Mouse (Mus musculus) cerebellum, adult 2 months (tissue): ENCODE data around the gene Lsamp. TPM values are rescaled to one million over a fixed set of nuclear protein-coding genes. Genes with fewer than 3 reads are reported as not detected.
A peak's percentile ranks its signal among the peaks of the same experiment; 100 is the strongest.

Source experiments
- DNase-seq, 2 experiments: peaks; one replicate each; pipeline ENCODE4 v3.0.0; 2021
- H3K27ac ChIP-seq: fragments of 200-500 bp; 2 replicates; pipeline ENCODE4 v1.5.1; 2012; ENCODE audit warnings: low read length, control low read depth, inconsistent platforms; ENCODE audit not compliant: insufficient read depth
- H3K27me3 ChIP-seq: fragments of 200-500 bp; 2 replicates; pipeline ENCODE4 v1.6.1; 2012; ENCODE audit warnings: inconsistent platforms, mild to moderate bottlenecking, low read length, moderate library complexity; ENCODE audit not compliant: control insufficient read depth, insufficient read depth
- H3K4me1 ChIP-seq: fragments of 200-500 bp; 2 replicates; pipeline ENCODE4 v1.6.1; 2011; ENCODE audit warnings: low read length; ENCODE audit not compliant: control insufficient read depth, insufficient read depth
- H3K4me3 ChIP-seq: fragments of 200-500 bp; replicated peaks from 2 replicates; pipeline ENCODE3; 2011; ENCODE audit warnings: mild to moderate bottlenecking, low read depth, low read length, control low read depth; ENCODE audit not compliant: insufficient read depth
- CTCF ChIP-seq: fragments of 200-500 bp; IDR thresholded peaks from 2 replicates; pipeline ENCODE4 v1.5.1; 2011; ENCODE audit warnings: low read depth, mild to moderate bottlenecking, control low read depth, low read length, moderate library complexity, borderline replicate concordance; ENCODE audit not compliant: insufficient read depth
- POLR2A ChIP-seq: fragments of 200-500 bp; IDR thresholded peaks from 2 replicates; pipeline ENCODE4 v1.6.1; 2011; ENCODE audit warnings: low read length, control low read depth, borderline replicate concordance; ENCODE audit not compliant: insufficient read depth
- WGBS: fragments of 180-500 bp; shearing (Covaris S2); methylation state at CpG from one replicate; pipeline ENCODE4 v1.1.7; 2018; 5-methylcytosine and 5-hydroxymethylcytosine counted together
- polyA plus RNA-seq: library from polyadenylated mRNA; depleted of rRNA; stranded (reverse); fragments of >200 nt; gene quantifications from 2 replicates; pipeline ENCODE4 v1.2.3, GENCODE M21; 2012

Lsamp gene
- polyA plus RNA-seq, 1 experiment: 143 TPM

DNA sequence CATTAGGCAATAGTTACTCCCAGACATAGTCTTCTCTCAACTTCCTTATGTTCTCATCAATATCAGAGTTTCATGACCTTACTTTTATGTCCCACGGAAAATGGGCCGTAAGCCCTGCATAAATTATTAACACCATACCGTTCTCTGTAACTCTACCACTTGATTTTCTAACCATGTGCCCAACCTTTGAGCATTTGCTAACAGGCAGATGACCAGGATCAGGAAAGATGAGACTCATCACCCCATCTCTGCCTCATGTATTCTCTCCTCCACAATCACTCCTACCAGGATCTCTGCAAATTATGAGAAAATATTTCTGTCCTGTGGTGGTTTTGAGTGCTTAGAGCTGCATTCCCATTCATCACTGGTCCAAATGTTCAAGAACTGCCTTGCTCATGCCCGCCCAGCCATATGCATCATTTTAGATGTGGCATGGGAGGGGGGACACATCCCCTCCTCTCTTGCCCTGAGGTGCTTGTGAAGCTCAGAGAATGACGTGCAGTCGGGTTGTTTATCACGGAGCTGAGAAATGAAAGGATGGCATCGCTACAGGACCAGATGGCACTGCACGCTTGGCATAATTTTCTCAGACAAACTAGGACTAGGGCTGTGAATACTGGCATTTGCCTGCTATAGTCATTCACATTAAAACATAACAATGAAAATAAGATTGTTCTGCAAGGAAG lies 1744.9 kb downstream of the Lsamp start:
- Histone ChIP-seq H3K27ac (peak overlapping the region; percentile 71), H3K4me1 (peaks cover 11% of the 10 kb centered on the region; the same call in 1 of the 2 replicates), H3K27me3 (no peaks in the 10 kb centered on the region), H3K4me3 (no peak overlapping the region)
- DNase-seq: peak; percentile 93 to 98
- 14% methylated on average over 9 of the region's 9 CpGs for WGBS
- no peak for TF ChIP-seq CTCF
- peak; percentile 38; the same call in 1 of the 2 replicates for TF ChIP-seq POLR2A

DNA sequence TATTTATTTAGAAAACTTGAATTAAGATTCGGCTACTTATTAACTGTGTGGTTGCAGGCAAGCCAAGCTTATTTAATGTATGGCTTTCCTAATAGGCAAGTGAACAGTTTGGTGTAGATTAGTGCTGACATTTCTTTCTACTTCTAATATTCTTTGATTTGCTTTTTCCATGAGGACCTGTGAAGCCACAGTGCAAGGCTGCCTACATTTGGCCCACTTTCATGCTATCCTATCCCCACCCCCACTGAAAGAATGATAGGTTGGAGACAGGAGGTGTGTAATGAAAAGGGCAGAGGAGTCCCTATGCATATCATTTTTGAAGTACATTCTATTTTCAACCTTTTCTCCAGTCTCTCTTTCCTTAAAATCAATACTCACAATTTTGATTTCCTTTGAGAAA lies 1745.8 kb downstream of the Lsamp start:
- DNase-seq: peak in 1 of 2 experiments; percentile 54
- 30% methylated on average over 1 of the region's 1 CpGs for WGBS
- TF ChIP-seq CTCF: no peak
- no peak for TF ChIP-seq POLR2A
- H3K4me3 ChIP-seq: no peak overlapping the region
- H3K27ac ChIP-seq: peak overlapping the region; percentile 77; the same call in 1 of the 2 replicates
- no peaks in the 10 kb centered on the region for H3K27me3 ChIP-seq
- peaks cover 11% of the 10 kb centered on the region; the same call in 1 of the 2 replicates for H3K4me1 ChIP-seq

DNA sequence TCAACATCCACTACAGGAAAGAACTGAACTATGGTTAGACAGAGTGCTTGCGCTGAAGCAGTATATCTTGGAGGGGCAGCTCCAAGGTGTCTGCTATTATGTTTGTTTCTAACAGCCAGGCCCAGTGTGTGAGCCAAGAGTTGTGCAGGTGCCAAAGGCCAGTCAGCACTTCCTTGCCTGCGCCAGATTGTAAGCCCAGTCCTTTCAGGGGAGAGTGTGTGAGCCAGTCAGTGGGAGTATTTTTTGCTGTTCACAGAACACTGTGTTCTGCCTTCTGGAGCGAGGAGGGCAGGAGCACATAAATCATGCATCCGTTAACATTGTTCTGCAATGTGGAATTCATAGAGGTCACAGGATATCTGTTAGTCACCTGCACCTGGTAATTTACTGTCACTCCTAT lies 1760.9 kb downstream of the Lsamp start:
- no peak overlapping the region; the same call in 1 of the 2 replicates for H3K27ac ChIP-seq
- H3K4me1 ChIP-seq: peaks cover 25% of the 10 kb centered on the region
- DNase-seq: peak; percentile 94 to 99
- TF ChIP-seq CTCF (no peak), POLR2A (no peak; the same call in 1 of the 2 replicates)
- no peak overlapping the region for H3K4me3 ChIP-seq
- H3K27me3 ChIP-seq: no peaks in the 10 kb centered on the region
- WGBS: 4% methylated on average over 4 of the region's 4 CpGs

DNA sequence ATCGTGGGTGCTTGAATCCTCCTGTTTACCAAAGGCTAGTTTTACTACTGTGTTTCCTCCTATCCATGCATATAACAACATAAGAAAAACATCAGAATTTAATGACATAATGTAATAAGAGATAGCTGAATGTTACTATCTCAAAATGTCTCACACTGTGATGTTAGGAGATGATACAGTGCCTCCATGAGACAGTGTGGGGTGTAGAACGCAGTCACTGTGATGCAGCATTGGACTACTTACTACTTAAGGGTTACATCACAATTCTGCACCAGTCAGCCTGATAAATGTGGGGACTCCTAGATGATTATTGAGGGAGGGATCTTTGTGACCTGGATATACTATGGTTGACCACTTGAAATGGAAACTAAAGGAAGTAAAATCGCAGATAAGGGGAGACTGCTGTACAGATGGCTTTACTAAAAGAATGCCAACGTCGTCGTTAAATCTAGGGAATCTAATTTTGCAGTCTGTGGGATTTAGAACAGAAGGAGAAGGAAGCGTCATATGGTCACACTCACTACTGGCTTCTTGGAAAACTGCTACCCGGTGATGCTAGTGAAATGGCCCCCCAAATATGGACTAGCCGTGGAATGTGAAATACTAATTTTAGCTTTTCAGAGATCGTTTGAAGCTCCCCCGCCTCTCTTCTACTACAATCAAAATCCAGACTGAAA lies 1762.2 kb downstream of the Lsamp start:
- peak overlapping the region; percentile 94 for H3K27ac ChIP-seq
- no peak for TF ChIP-seq POLR2A
- no peak for TF ChIP-seq CTCF
- 26% methylated on average over 11 of the region's 11 CpGs for WGBS
- DNase-seq: peak in 1 of 2 experiments; percentile 54
- no peaks in the 10 kb centered on the region for H3K27me3 ChIP-seq
- H3K4me3 ChIP-seq: no peak overlapping the region
- H3K4me1 ChIP-seq: peaks cover 25% of the 10 kb centered on the region

DNA sequence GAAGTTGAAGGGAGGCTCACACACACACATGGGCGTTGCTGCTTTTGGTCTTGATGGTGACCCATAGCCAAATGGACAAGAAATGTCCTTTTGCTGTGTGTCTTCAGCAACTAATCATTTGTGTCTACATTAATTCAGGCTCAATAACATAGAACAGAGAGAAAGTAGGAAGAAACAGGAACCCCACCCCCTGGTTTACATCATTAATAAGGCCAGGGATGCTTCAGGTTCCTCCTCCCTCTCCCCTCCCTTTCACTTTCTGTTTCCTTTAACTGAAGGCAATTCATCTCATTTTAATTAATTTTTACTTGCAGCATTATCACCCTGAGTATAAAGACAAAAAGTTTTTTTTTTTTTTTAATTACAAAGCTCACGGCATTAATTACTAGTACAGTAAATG lies 1763.7 kb downstream of the Lsamp start:
- H3K27ac ChIP-seq: peak overlapping the region; percentile 49; the same call in 1 of the 2 replicates
- no peaks in the 10 kb centered on the region for H3K27me3 ChIP-seq
- WGBS: 89% methylated on average over 2 of the region's 2 CpGs
- no peak for DNase-seq
- TF ChIP-seq CTCF: no peak
- no peak for TF ChIP-seq POLR2A
- H3K4me3 ChIP-seq: no peak overlapping the region
- peaks cover 25% of the 10 kb centered on the region for H3K4me1 ChIP-seq

DNA sequence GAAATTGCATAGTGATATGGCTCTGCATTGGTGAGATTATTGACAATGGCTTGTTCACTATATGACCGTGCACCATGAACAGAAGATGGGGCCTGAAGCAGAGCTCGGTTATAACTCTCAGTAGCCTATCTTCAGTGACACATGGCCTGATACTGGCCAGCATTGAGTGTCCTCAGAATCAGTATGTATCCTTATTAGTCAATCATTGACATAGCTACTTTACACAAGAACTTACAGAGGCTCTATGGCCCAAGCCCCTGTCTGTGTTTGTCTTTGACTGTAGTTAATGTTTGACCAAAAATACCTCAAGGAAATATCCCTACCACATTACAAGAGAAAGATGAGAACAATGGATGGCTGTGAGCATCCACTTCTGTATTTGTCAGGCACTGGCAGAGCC lies 1764.6 kb downstream of the Lsamp start:
- peaks cover 22% of the 10 kb centered on the region for H3K4me1 ChIP-seq
- H3K4me3 ChIP-seq: no peak overlapping the region
- H3K27me3 ChIP-seq: no peaks in the 10 kb centered on the region
- TF ChIP-seq CTCF: no peak
- TF ChIP-seq POLR2A: no peak
- DNase-seq: no peak
- 97% methylated on average over 2 of the region's 2 CpGs for WGBS
- no peak overlapping the region; the same call in 1 of the 2 replicates for H3K27ac ChIP-seq

DNA sequence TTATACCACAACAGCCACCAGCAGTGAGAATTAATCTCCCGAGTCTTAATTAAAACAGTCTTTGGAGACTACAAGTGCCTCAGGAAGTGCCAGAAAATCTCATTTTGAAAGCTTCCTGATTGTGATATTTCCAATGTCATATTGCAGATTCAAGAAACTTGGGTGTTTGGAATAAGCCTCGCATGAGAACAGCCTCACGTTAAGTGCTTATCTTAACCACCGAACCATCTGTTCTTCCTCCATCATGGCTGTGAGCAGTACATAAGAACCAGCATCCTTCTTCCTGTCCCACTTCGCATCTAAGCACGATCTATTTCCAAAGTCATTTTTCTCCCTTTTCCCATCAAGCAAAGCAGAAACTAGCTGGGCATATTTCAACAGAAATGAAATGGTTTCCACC lies 1780.1 kb downstream of the Lsamp start:
- peaks cover 3% of the 10 kb centered on the region; the same call in 1 of the 2 replicates for H3K4me1 ChIP-seq
- H3K4me3 ChIP-seq: no peak overlapping the region
- H3K27ac ChIP-seq: no peak overlapping the region
- no peak for DNase-seq
- no peaks in the 10 kb centered on the region; the same call in 1 of the 2 replicates for H3K27me3 ChIP-seq
- 37% methylated on average over 6 of the region's 6 CpGs for WGBS
- TF ChIP-seq POLR2A: no peak
- TF ChIP-seq CTCF: no peak
